Mouse (Mus musculus) thymus, postnatal 4 days (tissue): ENCODE data around the gene Ccdc163.
"Not testable (repeated sequence)": the region's sequence is repeated elsewhere in the genome, so short reads cannot be mapped to it uniquely, and the experiment has no call there.

Source experiments
- DNase-seq: peaks from one replicate; pipeline ENCODE4 v3.0.0; 2021

Gene Ccdc163

GRCm38 (mm10) chr4:116708201-116708764 lies at the start of gene Ccdc163, which contains the start of gene Mmachc:
Ccdc163 (plus strand) TSS chr4:116708509.
Mmachc (minus strand) TSS chr4:116708406.
- peak; percentile 86 for DNase-seq

DNA sequence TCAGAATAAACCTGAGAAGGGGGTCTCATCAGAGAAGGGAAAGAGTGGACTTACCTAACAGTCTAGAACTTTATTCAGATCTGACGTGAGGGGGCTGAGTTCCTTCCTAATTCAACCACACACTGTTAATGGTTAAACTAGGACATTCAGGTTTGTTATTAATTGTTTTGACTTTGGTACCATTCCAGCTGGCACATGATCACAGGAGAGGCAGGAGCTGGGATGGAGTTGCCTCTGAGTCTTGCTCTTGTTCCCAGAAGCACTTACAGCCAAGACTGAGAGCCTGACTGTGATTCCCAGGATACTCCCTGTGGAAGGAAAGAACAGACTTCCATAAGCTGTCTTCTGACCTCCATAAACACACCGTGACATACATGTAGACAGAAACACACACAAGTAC lies 48.8 kb upstream of the Ccdc163 start:
- DNase-seq = no peak

DNA sequence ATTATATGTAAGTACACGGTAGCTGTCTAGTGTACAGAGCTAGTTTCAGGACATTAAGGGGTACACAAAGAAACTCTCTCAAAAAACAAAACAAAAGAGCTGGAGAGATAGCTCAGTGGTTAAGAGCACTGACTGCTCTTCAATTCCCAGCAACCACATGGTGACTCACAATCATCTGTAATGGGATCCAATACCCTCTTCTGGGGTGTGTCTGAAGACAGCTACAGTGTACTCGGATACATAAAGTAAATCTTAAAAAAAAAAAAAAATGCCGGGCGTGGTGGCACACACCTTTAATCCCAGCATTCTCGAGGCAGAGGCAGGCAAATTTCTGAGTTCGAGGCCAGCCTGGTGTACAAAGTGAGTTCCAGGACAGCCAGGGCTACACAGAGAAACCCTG lies 48.4 kb upstream of the Ccdc163 start:
- DNase-seq = not testable (repeated sequence)

DNA sequence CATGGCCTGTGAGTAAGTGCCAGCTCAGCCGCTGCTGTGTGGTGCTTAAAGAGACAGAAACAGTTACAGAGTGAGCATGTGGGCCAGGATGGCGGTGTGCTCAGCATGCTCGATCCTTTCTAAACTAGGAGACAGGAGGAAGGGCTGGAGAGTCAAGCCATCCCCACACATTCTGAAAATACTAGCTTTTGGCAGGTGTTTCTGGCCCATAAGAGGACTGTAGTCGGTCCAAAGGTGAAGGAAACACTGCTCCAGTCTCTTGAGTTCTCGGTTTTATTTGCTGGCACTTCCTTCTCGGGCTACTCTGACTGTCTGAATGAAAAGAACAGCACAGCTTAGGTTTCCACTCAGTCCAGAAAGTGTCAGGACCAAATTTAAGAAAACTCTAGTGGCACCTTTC lies 47.5 kb upstream of the Ccdc163 start:
- no peak for DNase-seq

DNA sequence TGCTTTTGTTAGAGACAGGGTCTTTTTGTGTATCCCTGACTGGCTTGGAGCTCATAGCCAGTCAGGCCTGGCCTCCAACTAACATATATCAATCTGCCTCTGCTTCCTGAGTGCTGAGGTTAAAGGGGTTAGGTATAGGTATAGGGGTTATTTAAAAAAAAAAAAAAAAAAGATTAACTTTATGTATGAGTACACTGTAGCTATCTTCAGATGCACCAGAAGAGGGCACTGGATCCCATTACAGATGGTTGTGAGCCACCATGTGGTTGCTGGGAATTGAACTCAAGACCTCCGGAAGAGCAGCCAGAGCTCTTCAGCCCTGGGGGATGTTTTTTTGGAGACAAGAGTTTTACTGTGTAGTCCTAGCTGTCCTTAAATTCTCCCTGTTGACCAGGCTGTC lies 46.3 kb upstream of the Ccdc163 start:
- no peak for DNase-seq

GRCm38 (mm10) chr4:116666625-116667024 lies 41.7 kb upstream of the Ccdc163 start:
- no peak for DNase-seq

DNA sequence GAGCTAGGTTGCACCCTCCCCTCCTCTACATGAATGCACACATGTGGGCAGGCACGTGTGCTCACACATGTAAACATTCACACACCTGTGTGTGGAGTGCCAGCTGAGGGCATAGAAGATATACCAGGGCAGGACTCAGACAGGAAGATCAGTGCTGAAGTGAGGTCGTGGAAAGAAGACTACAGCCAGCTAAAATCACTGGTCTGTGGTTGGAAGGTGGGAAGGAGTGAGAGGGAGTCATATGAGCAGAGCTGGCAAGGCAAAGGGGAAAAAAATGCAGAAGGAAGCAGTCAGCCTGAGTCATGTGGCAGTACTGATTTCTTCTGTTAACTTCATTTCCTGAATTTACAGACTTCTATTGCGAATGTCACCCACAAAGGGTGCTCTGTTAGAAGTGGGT lies 40.2 kb upstream of the Ccdc163 start:
- no peak for DNase-seq

- DNase-seq = peak; percentile 60
Measured at GRCm38 (mm10) chr4:116669291-116669690, 39.0 kb upstream of the Ccdc163 start.

DNA sequence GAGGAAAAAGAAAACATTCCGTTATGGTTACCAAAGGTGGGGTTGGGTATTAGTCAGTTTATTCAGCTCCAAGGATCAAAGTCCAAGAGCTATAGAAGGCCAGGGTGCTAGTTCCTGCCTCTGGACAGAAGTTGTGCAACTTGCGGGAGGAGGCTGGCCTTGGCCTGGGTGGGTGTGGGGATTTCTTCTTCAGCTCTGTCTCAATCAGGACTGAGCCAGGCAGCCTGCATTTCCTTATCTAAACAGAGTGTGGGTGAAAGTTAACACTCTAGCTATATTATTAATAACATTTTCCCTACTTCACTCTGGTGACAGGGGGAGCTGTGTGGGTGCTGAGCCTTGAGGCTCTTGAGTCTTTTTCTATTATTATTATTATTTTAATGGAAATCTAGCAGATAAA lies 35.5 kb upstream of the Ccdc163 start:
- no peak for DNase-seq

DNA sequence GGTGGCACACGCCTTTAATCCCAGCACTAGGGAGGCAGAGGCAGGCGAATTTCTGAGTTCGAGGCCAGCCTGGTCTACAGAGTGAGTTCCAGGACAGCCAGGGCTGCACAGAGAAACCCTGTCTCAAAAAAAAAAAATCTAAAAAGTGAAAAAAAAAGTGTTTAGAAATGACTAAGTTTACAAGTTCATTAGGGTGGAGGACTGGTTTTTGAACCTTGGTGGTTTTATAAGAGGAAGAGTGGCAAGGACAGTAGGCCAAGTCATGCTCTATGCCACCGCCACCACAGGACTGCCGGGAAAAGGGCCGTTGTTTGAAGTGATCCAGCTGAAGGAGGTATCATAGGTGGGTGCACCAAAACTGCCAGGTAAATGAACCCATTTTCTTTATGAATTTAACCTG lies 33.5 kb upstream of the Ccdc163 start:
- DNase-seq = not testable (repeated sequence)

GRCm38 (mm10) chr4:116676027-116676426 lies 32.3 kb upstream of the Ccdc163 start:
- DNase-seq = no peak

- DNase-seq = no peak
Measured at GRCm38 (mm10) chr4:116677808-116678207, 30.5 kb upstream of the Ccdc163 start.

DNA sequence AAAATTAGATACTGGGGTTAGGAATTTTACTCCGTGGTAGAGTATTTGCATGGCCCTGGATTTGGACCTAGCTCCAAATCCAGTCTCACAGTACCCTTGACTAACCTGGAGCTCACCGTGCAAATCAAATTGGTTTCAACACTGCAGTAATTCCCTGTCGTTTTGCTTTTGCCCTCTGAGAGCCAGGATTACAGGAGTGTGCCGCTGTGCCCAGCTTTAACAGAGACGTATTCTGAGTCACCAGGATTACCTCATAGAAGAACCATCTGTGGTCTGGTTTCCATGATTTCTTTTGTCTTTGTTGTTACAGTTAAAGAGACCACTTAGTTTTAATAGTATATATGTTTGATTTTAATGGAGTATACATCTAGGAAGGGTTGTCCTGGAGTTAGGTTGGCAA lies 29.2 kb upstream of the Ccdc163 start:
- DNase-seq = no peak

DNA sequence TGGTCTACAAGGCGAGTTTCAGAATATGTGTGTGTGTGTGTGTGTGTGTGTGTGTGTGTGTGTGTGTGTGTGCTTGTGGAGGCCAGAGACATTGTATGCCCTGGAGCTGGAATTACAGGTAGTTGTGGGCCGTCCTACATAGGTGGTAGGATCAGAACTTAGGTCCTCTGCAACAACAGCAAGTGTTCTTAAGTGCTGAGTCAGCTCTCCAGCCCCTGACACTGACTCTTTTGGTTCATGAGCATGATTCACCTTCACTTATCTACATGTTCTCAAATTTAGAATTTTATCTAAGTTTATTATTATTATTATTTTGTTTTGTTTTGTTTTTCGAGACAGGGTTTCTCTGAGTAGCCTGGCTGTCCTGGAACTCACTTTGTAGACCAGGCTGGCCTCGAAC lies 27.8 kb upstream of the Ccdc163 start:
- not testable (repeated sequence) for DNase-seq

DNA sequence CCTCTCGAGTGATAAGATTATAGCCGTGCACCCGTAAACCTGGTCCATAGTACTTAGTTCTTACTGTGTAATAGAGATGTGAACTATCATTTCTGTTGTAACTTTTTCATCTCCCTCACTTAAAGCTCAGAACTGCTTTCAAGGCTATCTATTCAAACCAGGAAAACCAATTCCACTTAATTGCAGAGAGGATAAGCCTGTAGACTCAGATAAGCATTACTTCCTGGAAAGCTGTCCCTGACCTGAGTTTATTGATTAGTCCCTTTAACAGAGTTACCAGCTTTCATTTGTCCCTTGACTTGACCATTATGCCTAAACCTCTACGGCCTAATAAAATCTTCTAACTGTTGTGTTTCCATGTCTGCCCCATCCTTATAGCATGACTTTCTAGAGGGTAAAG lies 24.4 kb upstream of the Ccdc163 start:
- no peak for DNase-seq

- no peak for DNase-seq
Measured at GRCm38 (mm10) chr4:116684665-116685064, 23.6 kb upstream of the Ccdc163 start.

- peak; percentile 98 for DNase-seq
Measured at GRCm38 (mm10) chr4:116685402-116686061, 22.8 kb upstream of the Ccdc163 start, which contains the start of gene Prdx1. Prdx1 (plus strand) TSS chr4:116685544.

DNA sequence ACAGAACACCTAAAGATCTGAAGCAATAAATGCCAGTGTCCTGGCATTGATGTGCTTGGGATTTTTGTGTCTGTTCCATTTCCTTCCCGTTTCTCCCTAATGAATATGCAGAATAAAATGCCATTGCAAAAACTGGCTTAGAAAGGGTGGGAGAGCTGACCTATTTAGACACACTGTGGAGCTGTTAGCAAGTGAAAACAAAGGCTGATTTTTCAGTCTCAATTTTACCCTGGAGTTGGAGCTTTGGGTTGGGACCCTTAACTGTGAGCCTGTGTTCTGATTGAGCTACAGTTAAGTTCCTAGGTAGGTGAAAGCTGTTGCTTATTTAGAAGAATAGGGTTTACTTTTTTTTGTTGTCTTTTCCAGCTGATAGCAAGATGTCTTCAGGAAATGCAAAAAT lies 21.3 kb upstream of the Ccdc163 start:
- no peak for DNase-seq

- DNase-seq = no peak
Measured at GRCm38 (mm10) chr4:116689309-116689876, 18.9 kb upstream of the Ccdc163 start.

DNA sequence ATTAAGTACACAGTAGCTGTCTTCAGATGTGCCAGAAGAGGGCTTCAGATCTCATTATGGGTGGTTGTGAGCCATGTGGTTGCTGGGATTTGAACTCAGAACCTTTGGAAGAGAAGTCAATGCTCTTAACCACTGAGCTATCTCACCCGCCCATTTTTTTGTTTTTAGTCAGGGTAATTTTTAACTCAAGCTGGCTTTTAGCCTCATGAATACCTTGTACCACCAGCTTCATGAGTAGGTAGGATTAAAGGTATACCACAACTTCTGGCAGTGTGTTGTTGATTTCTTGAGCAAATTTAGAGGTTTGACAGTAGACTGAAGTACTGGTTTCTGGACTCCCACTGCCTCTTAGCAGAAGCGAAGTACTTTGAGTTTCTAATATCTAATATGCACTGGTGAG lies 16.2 kb upstream of the Ccdc163 start:
- no peak for DNase-seq

DNA sequence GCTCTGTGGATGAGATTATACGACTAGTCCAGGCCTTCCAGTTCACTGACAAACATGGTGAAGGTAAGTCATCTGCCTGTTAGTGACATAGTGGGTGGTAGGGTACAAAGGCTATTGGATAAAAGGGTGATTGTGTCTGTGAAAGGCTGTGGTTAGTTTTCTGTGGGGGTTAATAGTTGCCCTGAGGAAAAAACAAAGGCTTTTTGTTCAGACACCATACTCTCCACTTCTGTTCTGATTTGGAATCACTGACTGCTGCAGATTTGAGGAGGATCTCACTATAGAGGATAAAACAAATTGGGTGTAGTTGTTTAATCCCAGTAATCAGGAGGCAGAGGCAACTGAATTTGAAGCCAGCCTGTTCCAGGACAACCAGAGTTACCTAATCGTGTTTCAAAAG lies 14.5 kb upstream of the Ccdc163 start:
- no peak for DNase-seq

DNA sequence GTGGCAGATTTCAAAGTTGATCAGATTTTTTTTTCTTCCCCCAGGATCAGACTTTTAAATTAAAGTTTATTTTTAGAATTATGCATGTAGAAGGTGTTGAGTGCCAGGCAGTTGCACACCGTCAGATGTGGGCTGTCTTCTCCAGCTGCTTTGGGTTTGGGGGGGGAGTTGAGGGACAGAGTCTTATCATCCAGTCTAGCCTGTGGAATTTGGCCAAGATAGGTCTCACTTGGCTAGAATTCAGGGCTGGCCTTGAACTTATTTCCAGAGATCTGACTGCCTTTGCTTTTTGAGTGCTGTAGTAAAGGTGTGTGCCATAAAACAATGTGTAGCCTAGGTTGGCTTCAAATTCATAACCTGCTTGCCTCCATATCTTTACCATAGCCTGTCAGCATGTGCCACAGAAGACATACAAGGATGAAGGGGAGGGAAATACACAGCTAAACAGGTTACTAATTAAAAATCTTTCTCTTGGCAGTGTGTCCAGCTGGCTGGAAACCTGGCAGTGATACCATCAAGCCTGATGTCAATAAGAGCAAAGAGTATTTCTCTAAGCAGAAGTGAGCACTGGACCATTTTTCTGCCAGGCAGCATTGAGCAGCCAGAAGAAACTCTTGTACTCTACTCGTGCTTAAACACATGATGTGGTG lies 9.5 kb upstream of the Ccdc163 start:
- no peak for DNase-seq

- no peak for DNase-seq
Measured at GRCm38 (mm10) chr4:116700964-116701363, 7.3 kb upstream of the Ccdc163 start.

DNA sequence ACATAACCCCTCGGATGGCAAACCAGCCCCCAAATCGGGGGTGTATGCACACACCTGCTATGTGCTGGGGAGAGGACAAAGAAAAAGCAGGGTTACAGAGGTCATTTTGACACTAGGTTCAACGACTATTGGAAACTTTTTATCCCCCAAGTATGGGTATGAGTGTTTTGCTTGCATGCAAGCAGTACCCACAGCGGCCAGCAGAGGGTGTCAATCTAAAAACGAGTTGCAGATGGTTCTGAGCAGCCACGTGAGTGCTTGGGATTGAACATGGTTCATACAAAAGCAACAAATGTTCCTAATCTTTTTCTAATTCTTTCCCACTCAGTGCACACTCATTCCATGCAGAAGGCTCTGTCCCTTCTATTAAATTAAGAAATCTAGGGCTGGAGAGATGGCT lies 4.5 kb upstream of the Ccdc163 start:
- peak; percentile 92 for DNase-seq
